Mouse (Mus musculus) lung, adult 2 months (tissue): ENCODE results near the gene Psmd8. TPM values are rescaled to one million over a fixed set of nuclear protein-coding genes. Genes with fewer than 3 reads are reported as not detected.
A peak's percentile ranks its signal among the peaks of the same experiment; 100 is the strongest.

ENCODE experiments used
- DNase-seq: peaks from one replicate; pipeline ENCODE4 v3.0.0; 2022
- H3K4me1 ChIP-seq: fragments of 200-500 bp; 2 replicates; pipeline ENCODE4 v1.6.1; 2011; ENCODE audit warnings: low read length; ENCODE audit not compliant: control insufficient read depth, insufficient read depth
- H3K4me3 ChIP-seq: fragments of 200-500 bp; replicated peaks from 2 replicates; pipeline ENCODE3; 2011; ENCODE audit warnings: low read depth, mild to moderate bottlenecking, control low read depth, low read length; ENCODE audit errors: extremely low read depth
- CTCF ChIP-seq: fragments of 200-500 bp; IDR thresholded peaks from 2 replicates; pipeline ENCODE4 v1.5.1; 2011; ENCODE audit warnings: mild to moderate bottlenecking, low read length, control low read depth; ENCODE audit not compliant: insufficient read depth
- POLR2A ChIP-seq: fragments of 200-500 bp; IDR thresholded peaks from 2 replicates; pipeline ENCODE4 v1.6.1; 2011; ENCODE audit warnings: low read depth, mild to moderate bottlenecking, control low read depth, low read length, borderline replicate concordance; ENCODE audit errors: extremely low read depth
- WGBS: fragments of 180-500 bp; shearing (Covaris S2); methylation state at CpG from one replicate; pipeline ENCODE4 v1.1.7; 2018; 5-methylcytosine and 5-hydroxymethylcytosine counted together
- polyA plus RNA-seq: library from polyadenylated mRNA; depleted of rRNA; stranded (reverse); fragments of >200 nt; gene quantifications from 2 replicates; pipeline ENCODE4 v1.2.3, GENCODE M21; 2012

The Psmd8 gene
- polyA plus RNA-seq, 1 experiment: 165 TPM

- TF ChIP-seq CTCF (no peak), POLR2A (no peak)
These were observed 22.2 kb downstream of the Psmd8 start for GRCm38 (mm10) chr7:29158264-29158663.

DNA sequence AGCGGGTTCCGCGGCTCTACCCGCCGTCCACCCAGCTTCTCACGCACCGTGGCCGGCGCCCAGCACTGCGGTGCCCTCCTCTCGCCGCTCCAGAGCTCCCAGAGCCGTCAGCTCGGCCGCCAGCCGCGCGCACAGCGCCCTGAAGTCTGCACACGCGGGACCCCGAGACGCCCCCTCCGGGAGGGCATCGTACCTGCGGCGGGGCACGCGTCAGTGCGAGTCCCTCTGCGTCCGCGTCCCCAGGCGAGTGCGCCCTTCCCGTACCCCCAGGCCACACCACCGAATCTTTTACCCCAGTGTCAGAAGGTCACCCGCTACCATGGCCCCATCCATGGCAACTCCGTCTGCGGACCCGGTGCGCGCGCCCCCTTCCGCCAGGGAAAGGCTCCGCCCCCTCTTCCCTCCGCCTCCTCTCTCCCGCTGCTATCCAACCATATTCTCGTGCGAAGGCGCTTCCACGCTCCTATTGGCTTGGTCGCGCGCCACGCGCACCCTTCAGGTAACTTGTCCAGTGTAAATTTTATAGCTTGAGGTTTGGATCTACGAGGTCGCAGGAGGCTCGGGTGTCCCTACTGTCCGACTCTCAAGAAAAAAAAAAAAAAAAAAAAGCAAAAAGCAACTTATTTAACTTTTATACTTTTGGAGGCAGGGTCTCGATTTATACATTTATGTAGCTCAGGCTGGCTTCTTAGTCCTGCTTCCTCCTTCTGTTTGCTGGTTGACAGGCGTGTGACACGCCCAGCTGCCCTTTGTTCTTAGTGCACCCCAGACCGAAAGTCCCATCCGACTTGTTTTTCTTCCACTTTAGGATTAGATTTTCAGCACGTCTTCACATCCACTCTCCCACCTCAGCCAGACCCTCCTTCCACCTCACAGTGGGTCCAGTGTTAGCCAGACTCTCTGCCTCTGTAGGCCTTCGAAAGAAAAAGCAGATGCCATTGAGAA, 24.4 kb downstream of the Psmd8 start, which contains the start of gene Fam98c:
Gene Fam98c (minus strand): TSS at position 397 of the 945 bp plus-strand sequence.
- TF ChIP-seq CTCF (no peak), POLR2A (peak; percentile 64; the same call in 1 of the 2 replicates)
- WGBS: 3% methylated on average over 68 of the region's 68 CpGs
- Histone ChIP-seq H3K4me3 (peak within 1 kb of the TSS; percentile 87), H3K4me1 (peaks cover 2% of the 10 kb centered on the region; the same call in 1 of the 2 replicates)
- DNase-seq: peak; percentile 85

More at GRCm38 (mm10) chr7:29158264-29158663, 22.2 kb downstream of the Psmd8 start:
- Histone ChIP-seq H3K4me1 (peaks cover 2% of the 10 kb centered on the region; the same call in 1 of the 2 replicates), H3K4me3 (no peak overlapping the region)
- no peak for DNase-seq
- WGBS: 5% methylated on average over 5 of the region's 5 CpGs

GRCm38 (mm10) chr7:29155196-29155837, 25.2 kb downstream of the Psmd8 start:
- peak; percentile 86 for DNase-seq
- H3K4me1 ChIP-seq: peaks cover 2% of the 10 kb centered on the region; the same call in 1 of the 2 replicates
- H3K4me3 ChIP-seq: peak overlapping the region; percentile 87
- TF ChIP-seq POLR2A (peak; percentile 63; the same call in 1 of the 2 replicates), CTCF (no peak)
- 9% methylated on average over 37 of the region's 37 CpGs for WGBS

- TF ChIP-seq CTCF (no peak), POLR2A (no peak)
- H3K4me3 ChIP-seq: no peak overlapping the region
- 97% methylated on average over 14 of the region's 14 CpGs for WGBS
- H3K4me1 ChIP-seq: peaks cover 2% of the 10 kb centered on the region; the same call in 1 of the 2 replicates
- DNase-seq: no peak
These were observed 26.3 kb downstream of the Psmd8 start for GRCm38 (mm10) chr7:29154018-29154720.

DNA sequence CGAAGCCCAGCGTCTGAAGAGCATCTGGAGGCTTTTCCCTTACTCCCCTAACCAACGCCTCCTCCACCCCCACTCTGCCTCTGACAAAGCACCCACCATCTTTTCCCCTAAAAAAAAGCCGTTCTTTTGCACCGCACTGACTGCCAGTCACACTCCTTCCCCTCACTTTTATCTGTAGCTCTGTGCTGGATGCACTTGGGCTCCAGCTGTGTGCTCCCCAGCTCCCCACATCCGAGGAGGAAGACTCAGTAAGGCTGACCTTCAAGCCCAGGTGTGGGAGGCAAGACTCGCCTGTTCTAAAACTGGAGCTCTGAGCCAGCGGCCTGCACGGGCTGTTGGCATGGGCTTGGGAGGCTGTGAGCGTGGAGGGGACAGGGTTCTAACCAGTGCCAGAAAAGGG, 29.0 kb downstream of the Psmd8 start:
- 59% methylated on average over 10 of the region's 10 CpGs for WGBS
- DNase-seq: no peak
- peaks cover 2% of the 10 kb centered on the region; the same call in 1 of the 2 replicates for H3K4me1 ChIP-seq
- TF ChIP-seq POLR2A: no peak
- no peak for TF ChIP-seq CTCF
- H3K4me3 ChIP-seq: no peak overlapping the region

- no peak for DNase-seq
- TF ChIP-seq CTCF (no peak), POLR2A (no peak)
- H3K4me3 ChIP-seq: no peak overlapping the region
- no peaks in the 10 kb centered on the region for H3K4me1 ChIP-seq
- 88% methylated on average over 15 of the region's 15 CpGs for WGBS
These were observed 31.7 kb downstream of the Psmd8 start for GRCm38 (mm10) chr7:29148771-29149170.

DNA sequence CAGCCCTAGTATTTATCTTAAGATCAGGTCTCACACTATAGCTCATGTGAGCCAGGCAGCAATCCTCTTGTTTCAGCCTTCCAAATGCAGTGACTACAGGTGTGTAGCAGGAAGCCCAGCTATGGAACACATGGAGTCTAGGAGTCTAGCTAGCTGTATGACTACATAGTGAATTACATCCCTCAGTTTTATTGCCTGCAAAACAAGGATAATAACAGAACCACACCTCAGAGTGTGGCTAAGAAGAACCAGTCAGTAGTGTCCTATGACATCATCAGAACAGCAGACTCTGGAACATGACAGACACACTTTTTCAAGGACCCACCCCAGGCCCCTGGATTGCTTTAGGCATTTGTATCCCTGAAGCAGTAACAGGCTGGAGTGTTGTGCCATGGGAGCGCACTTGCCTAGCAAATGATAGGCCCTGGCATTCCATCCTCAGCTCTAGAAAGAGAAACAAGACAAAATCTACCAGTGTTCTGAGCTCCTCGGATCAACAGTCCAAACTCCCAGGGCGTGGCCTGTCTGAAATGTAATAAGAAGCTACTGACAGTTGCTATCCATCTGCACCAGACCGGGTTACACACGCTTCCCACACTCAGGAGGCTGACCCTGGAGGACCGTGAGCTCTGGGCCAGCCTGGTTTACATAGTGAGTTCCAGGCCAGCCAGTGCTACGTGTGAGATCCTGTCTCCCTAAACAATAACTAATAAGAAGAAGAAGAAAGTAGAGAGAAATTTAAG, 33.7 kb downstream of the Psmd8 start:
- no peak overlapping the region for H3K4me3 ChIP-seq
- 76% methylated on average over 7 of the region's 7 CpGs for WGBS
- no peaks in the 10 kb centered on the region for H3K4me1 ChIP-seq
- TF ChIP-seq CTCF (no peak), POLR2A (no peak)
- no peak for DNase-seq

DNA sequence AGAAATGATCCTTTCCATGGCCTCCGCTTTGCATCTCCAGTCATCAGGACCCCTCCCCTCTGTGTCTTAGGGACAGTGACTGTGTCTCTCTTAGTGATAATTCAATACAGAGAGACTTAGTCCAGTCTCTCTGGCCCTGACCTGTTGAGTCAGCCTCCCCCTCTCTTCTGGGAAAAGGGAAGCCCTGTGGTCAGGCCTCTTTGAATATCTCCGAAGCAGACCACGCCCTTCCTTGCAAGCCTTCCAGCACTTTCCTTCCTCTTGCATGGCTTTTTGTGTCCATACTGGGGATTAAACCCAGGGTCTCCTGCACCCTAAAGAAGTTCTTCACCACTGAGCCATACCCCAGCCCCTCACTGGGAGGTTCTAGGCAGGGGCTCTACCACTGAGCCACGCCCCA, 36.5 kb downstream of the Psmd8 start:
- WGBS: 73% methylated on average over 4 of the region's 4 CpGs
- no peak for DNase-seq

More for the DNA sequence above, 36.5 kb downstream of the Psmd8 start:
- Histone ChIP-seq H3K4me3 (no peak overlapping the region), H3K4me1 (no peaks in the 10 kb centered on the region)
- TF ChIP-seq POLR2A: no peak
- TF ChIP-seq CTCF: no peak
